Mouse (Mus musculus) embryonic fibroblast, embryonic 13.5 days (primary cell): ENCODE measurements around the gene Amotl1.

Experiments
- CTCF ChIP-seq: IDR thresholded peaks from 2 replicates; pipeline ENCODE4 v1.5.1; 2011; ENCODE audit warnings: mild to moderate bottlenecking, control low read depth, low read length, moderate library complexity, borderline replicate concordance; ENCODE audit not compliant: insufficient read depth
- POLR2A ChIP-seq: IDR thresholded peaks from 2 replicates; pipeline ENCODE4 v1.6.1; 2011; ENCODE audit warnings: low read depth, mild to moderate bottlenecking, control low read depth, low read length, moderate library complexity

- no peak for TF ChIP-seq CTCF
- TF ChIP-seq POLR2A: no peak
Observed at GRCm38 (mm10) chr9:14623928-14624327, 20.9 kb downstream of the Amotl1 start.
